Mouse (Mus musculus) liver, postnatal 0 days (tissue): ENCODE results near the gene Palm3. TPM values are rescaled to one million over a fixed set of nuclear protein-coding genes. Genes with fewer than 3 reads are reported as not detected.
A peak's percentile ranks its signal among the peaks of the same experiment; 100 is the strongest.

Source experiments
- ATAC-seq: fragments of 200-750 bp; cut with Nextera tagmentation; 2 replicates; pipeline ENCODE4 v1.8.0; 2017; ENCODE audit warnings: mild to moderate bottlenecking, moderate library complexity
- DNase-seq: peaks from one replicate; pipeline ENCODE4 v3.0.0-alpha.2; 2016
- H3K27ac ChIP-seq: fragments of 300-500 bp; sonication (generic); 2 replicates; pipeline ENCODE4 v1.5.1; 2014; ENCODE audit warnings: antibody characterized with exemption, moderate library complexity, mild to moderate bottlenecking, low read depth
- H3K27me3 ChIP-seq: fragments of 300-500 bp; sonication (generic); 2 replicates; pipeline ENCODE4 v1.6.1; 2014; ENCODE audit warnings: low read length, control low read depth, mixed read lengths; ENCODE audit not compliant: insufficient read depth
- H3K36me3 ChIP-seq: fragments of 300-500 bp; sonication (generic); replicated peaks from 2 replicates; pipeline ENCODE4 v1.6.1; 2014; ENCODE audit warnings: mild to moderate bottlenecking, control low read depth, low read length, moderate library complexity, mixed read lengths; ENCODE audit not compliant: insufficient read depth
- H3K4me1 ChIP-seq: fragments of 300-500 bp; sonication (generic); 2 replicates; pipeline ENCODE4 v1.6.1; 2014; ENCODE audit warnings: antibody characterized with exemption, mild to moderate bottlenecking, control low read depth; ENCODE audit not compliant: insufficient read depth
- H3K4me2 ChIP-seq: fragments of 300-500 bp; sonication (generic); 2 replicates; pipeline ENCODE4 v1.6.1; 2014; ENCODE audit warnings: low read depth, mild to moderate bottlenecking, low read length, moderate library complexity, mixed read lengths
- H3K4me3 ChIP-seq: fragments of 300-500 bp; sonication (generic); 2 replicates; pipeline ENCODE4 v1.5.1; 2014; ENCODE audit warnings: low read depth, low read length
- H3K9ac ChIP-seq: fragments of 300-500 bp; sonication (generic); replicated peaks from 2 replicates; pipeline ENCODE4 v1.6.1; 2014; ENCODE audit warnings: mild to moderate bottlenecking, moderate library complexity
- H3K9me3 ChIP-seq: fragments of 300-500 bp; sonication (generic); 2 replicates; pipeline ENCODE4 v1.6.1; 2016; ENCODE audit warnings: mild to moderate bottlenecking, control low read depth, low read length, mixed read lengths
- CTCF ChIP-seq: sonication (generic); IDR thresholded peaks from 2 replicates; pipeline ENCODE4 v1.5.1; 2016; ENCODE audit warnings: antibody characterized with exemption, low read depth
- EP300 ChIP-seq: IDR thresholded peaks from 2 replicates; pipeline ENCODE4 v1.6.1; 2016; ENCODE audit warnings: antibody characterized with exemption, low read depth, mild to moderate bottlenecking
- WGBS: fragments of 180-500 bp; shearing (Covaris S2); extraction: QIAGEN DNeasy Blood & Tissue Kit; methylation state at CpG from one replicate; pipeline ENCODE4 v1.1.7; 2014; ENCODE audit not compliant: insufficient replicate concordance; 5-methylcytosine and 5-hydroxymethylcytosine counted together
- polyA plus RNA-seq: library from polyadenylated mRNA; unstranded; fragments of >200 nt; fragmentation: Nextera tagmentation; extraction: Ambion mirVana; gene quantifications from 2 replicates; pipeline ENCODE4 v1.2.1, GENCODE M21; 2015

The Palm3 gene
- polyA plus RNA-seq, 1 experiment from 2014 or later: 0.04 TPM

DNA sequence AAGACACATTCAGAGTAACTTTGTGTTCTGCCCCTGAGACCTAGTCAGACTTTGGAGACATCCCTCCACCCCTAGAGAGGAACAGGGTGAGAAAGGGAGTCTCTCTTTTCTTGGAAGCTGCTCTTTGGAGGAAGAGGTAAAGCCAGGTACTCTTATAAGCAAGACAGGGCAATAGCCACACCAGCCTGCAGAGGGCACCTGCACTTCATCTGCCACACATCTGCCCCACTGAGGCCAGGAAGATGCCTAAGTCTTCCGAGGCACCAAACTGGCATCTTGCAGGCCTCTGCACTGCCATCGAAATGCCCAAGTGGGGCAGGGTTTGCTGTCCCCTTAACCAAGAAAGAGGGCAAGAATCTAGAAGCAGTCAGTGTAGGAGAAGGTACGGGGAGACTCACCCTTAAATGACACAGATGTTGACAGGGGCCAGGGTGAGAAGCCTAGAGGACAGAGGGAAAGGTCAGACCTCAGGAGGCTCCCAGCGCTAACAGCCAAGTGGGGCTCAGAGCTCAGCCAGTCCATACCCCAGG, 45.1 kb upstream of the Palm3 start:
- H3K4me2 ChIP-seq: no peak overlapping the region
- H3K4me1 ChIP-seq: peaks cover 38% of the 10 kb centered on the region
- no peaks in the 10 kb centered on the region for H3K27me3 ChIP-seq
- WGBS: 74% methylated on average over 4 of the region's 4 CpGs
- H3K27ac ChIP-seq: no peak overlapping the region
- H3K4me3 ChIP-seq: no peak overlapping the region
- no peak for TF ChIP-seq EP300
- peak; percentile 66 for TF ChIP-seq CTCF
- peak; percentile 38 for DNase-seq
- H3K9me3 ChIP-seq: no peaks in the 10 kb centered on the region
- ATAC-seq: no peak
- H3K36me3 ChIP-seq: peaks cover 1% of the 10 kb centered on the region
- H3K9ac ChIP-seq: no peak overlapping the region

DNA sequence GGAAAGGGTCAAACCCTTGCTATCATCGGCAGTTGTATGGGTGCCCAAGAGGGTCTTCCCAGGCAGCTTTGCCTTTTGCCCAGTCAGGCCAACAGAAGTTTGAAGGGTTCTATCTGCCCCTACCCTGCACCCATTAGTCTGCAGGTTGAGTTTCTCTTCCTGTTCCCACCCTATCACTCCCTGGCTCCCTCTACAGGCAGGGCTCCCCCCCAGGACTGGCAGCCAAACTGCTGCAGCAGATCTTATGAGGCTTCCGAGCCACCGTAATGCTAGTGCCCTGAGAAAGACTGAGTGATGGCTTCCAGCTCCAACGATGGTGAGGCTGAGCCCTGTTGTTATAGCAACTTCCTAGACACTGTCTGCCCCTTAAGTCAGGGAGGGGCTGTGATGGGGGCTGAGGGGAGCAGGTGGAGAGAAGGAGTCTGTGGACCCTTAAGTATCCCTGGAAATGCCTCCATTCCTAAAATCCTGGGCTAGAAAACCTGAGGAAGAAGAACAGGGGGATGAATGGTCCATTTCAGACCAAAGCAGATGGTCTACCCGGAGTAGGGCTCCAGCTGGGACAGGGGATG, 44.4 kb upstream of the Palm3 start:
- Histone ChIP-seq H3K9ac (no peak overlapping the region), H3K4me1 (peaks cover 32% of the 10 kb centered on the region), H3K36me3 (peaks cover 8% of the 10 kb centered on the region), H3K9me3 (no peaks in the 10 kb centered on the region), H3K4me3 (no peak overlapping the region), H3K27ac (no peak overlapping the region), H3K27me3 (no peaks in the 10 kb centered on the region), H3K4me2 (peak overlapping the region; percentile 22; the same call in 1 of the 2 replicates)
- ATAC-seq: no peak
- TF ChIP-seq CTCF: peak; percentile 50
- TF ChIP-seq EP300: no peak
- 80% methylated on average over 5 of the region's 5 CpGs for WGBS
- peak; percentile 26 for DNase-seq

DNA sequence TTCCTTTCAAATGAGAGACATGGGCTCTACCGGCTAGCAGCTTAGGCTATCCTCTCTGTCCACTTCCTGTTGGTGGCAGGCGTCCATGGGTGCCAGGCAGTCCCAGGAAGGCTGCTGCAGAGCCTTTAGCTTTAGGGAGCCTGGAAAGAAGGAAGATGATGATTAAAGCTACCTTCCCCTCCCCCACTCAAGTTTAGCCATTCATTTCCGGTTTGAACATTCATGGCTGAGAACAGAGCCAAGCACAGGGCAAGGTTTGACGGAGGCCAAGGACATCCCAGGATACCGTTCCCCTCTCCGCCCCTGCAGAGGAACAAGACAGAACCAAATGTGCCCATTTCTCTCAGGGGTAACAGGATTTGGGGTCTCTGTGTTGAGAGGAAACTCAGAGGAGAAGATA, 43.6 kb upstream of the Palm3 start:
- Histone ChIP-seq H3K27ac (peak overlapping the region; percentile 55), H3K9me3 (no peaks in the 10 kb centered on the region), H3K4me1 (peaks cover 29% of the 10 kb centered on the region), H3K4me3 (no peak overlapping the region), H3K27me3 (no peaks in the 10 kb centered on the region), H3K9ac (no peak overlapping the region), H3K4me2 (peak overlapping the region; percentile 23), H3K36me3 (peaks cover 12% of the 10 kb centered on the region)
- TF ChIP-seq EP300 (no peak), CTCF (no peak)
- WGBS: 45% methylated on average over 6 of the region's 6 CpGs
- no peak for ATAC-seq
- DNase-seq: no peak

DNA sequence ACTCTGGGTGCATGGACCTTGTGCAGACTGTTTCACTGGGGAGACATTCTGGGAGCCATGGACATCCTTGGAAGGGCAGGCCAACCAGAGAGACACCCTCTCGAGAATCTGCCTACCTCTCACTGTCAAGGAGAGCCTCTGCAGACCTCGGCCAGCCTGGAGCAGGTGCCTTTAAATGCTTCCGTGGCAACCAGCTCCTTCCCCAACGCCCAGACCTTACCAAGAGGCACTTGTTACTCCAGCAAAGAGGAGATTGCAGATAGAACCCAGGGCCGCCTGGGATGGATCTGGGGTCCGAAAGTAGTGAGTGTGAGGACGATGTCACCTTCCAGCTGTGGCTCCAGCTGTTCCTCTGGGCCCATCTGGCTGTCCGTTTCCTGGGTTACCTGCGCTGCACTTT, 43.1 kb upstream of the Palm3 start:
- WGBS: 82% methylated on average over 9 of the region's 9 CpGs
- no peaks in the 10 kb centered on the region for H3K27me3 ChIP-seq
- peaks cover 12% of the 10 kb centered on the region for H3K36me3 ChIP-seq
- DNase-seq (no peak), ATAC-seq (no peak)
- H3K4me2 ChIP-seq: no peak overlapping the region
- H3K27ac ChIP-seq: peak overlapping the region; percentile 55
- H3K9ac ChIP-seq: no peak overlapping the region
- H3K4me1 ChIP-seq: peaks cover 29% of the 10 kb centered on the region
- H3K9me3 ChIP-seq: no peaks in the 10 kb centered on the region
- H3K4me3 ChIP-seq: no peak overlapping the region
- TF ChIP-seq CTCF (no peak), EP300 (no peak)

DNA sequence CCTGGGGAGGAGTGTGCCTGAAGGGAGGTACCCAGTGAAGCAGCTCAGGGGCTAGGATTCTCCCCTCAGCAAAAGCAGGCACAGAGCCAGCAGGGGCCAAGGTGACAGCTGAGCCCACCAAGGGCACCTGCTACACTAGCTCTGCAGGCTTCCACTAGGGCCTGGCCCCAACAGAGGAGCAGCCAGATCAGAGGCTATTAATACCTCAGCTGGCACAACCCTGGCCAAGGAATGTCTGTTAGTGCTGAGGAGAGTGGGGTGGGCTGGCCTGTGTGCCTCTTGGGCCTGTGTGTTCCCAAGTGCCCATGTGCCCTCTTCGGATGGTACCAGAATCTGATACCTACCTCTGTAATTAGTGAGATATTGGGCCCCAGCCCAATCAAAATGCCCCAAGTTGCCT, 41.0 kb upstream of the Palm3 start:
- ATAC-seq (no peak), DNase-seq (no peak)
- Histone ChIP-seq H3K36me3 (peaks cover 22% of the 10 kb centered on the region), H3K9me3 (no peaks in the 10 kb centered on the region), H3K27ac (no peak overlapping the region), H3K4me2 (no peak overlapping the region), H3K9ac (no peak overlapping the region), H3K27me3 (no peaks in the 10 kb centered on the region), H3K4me3 (no peak overlapping the region), H3K4me1 (peaks cover 18% of the 10 kb centered on the region)
- 73% methylated on average over 1 of the region's 1 CpGs for WGBS
- no peak for TF ChIP-seq CTCF
- TF ChIP-seq EP300: no peak

DNA sequence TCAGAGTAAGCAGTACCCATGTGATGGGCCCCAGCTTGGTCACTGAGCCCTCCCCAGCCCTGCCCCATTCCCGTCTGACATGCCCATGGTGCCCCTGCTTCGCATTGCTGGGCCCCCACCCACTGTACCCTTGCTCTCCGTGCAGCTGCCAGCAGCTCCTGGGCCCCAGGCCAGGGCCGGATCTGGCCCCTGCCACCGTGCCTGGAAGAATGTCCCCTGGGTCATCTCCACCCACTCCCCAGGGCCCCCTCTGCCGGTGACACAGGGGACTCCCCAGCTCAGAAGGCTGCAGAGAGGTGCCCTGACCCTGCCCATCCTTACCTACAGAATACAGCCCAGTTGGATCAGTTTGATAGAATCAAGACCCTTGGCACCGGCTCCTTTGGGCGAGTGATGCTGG, 40.4 kb upstream of the Palm3 start:
- H3K36me3 ChIP-seq: peaks cover 22% of the 10 kb centered on the region
- TF ChIP-seq EP300 (no peak), CTCF (no peak)
- no peak overlapping the region for H3K9ac ChIP-seq
- 74% methylated on average over 8 of the region's 8 CpGs for WGBS
- no peaks in the 10 kb centered on the region for H3K9me3 ChIP-seq
- no peak overlapping the region for H3K4me3 ChIP-seq
- no peak for ATAC-seq
- H3K4me2 ChIP-seq: no peak overlapping the region
- peaks cover 18% of the 10 kb centered on the region for H3K4me1 ChIP-seq
- H3K27me3 ChIP-seq: no peaks in the 10 kb centered on the region
- no peak overlapping the region for H3K27ac ChIP-seq
- no peak for DNase-seq
